Mouse (Mus musculus): ENCODE results near the gene Plch2. TPM values are rescaled to one million over a fixed set of nuclear protein-coding genes. Genes with fewer than 3 reads are reported as not detected.

Plch2 gene
- total RNA-seq, 2 experiments from 2014 or later = 0.38 TPM; not detected in 1

DNA sequence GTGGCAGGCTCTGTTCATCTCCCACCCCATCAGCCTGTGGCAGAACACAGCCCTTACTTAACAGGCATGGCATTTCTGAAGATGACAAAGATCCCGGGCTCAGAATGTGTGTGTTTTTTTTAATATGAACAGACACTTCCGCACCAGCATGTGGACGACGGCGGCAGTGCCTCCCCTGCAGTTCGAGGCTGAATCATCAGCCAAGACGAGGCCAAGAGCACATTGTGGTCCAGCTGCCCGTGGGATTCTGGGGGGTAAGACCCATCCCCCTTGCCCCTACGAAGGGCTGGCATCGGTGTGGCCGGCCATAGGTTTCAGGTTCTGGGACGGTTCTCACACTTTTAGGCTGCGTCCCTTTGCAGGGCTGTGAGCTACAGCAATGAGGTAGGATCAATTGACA, 21.8 kb downstream of the Plch2 start:
- Histone ChIP-seq H3K27ac (no peak overlapping the region), H3K4me3 (no peak overlapping the region)
- intact Hi-C loops (cut with DNase I) = no loop called here
- no peak for TF ChIP-seq CTCF (IDR thresholded peaks at IDR 0.05)
- DNase-seq = no peak

DNA sequence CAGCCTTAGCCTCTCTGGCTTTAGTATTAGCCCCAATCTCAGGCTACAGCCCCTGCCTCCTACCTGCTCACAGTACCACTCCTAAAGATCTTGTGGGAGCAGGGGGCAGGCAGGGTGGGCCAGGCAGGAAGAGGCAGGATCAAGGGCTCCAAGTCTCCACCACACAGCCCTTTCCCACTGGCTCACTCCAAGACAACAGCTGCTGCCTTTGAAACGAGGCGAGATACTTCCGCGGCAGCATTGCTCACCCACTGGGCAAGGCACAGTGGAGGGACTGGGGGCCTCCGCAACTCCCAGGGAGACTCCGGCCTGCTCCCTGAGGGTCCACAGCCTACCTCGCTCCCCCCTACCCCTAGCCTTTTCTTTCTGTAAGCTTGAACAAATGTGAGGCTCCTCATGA, 22.4 kb downstream of the Plch2 start:
- Histone ChIP-seq H3K27ac (no peak overlapping the region), H3K4me3 (no peak overlapping the region)
- TF ChIP-seq CTCF (IDR thresholded peaks at IDR 0.05) = no peak
- intact Hi-C loops (cut with DNase I) = no loop called here
- no peak for DNase-seq

DNA sequence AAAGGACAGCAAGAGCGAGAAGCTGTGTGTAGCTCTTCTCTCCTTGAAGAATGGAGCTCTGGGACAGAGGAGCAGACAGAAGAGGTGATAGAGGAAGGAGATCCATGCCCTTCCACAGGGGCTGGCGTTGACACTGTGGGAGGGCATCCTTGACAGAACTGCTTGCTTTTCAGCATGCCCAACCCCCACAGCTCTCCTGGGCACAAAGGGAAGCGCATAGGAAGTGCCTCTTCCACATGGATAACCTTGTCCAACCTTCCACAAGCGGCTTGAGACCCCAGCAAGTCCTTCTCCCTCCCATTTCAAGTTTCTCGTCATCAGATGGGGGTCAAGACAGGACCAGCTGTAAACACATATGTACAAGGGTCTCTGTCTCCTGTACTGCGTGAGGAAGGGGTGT, 23.5 kb downstream of the Plch2 start:
- DNase-seq = no peak
- H3K4me3 ChIP-seq = no peak overlapping the region
- no peak overlapping the region for H3K27ac ChIP-seq
- intact Hi-C loops (cut with DNase I) = no loop called here
- TF ChIP-seq CTCF (IDR thresholded peaks at IDR 0.05) = no peak

DNA sequence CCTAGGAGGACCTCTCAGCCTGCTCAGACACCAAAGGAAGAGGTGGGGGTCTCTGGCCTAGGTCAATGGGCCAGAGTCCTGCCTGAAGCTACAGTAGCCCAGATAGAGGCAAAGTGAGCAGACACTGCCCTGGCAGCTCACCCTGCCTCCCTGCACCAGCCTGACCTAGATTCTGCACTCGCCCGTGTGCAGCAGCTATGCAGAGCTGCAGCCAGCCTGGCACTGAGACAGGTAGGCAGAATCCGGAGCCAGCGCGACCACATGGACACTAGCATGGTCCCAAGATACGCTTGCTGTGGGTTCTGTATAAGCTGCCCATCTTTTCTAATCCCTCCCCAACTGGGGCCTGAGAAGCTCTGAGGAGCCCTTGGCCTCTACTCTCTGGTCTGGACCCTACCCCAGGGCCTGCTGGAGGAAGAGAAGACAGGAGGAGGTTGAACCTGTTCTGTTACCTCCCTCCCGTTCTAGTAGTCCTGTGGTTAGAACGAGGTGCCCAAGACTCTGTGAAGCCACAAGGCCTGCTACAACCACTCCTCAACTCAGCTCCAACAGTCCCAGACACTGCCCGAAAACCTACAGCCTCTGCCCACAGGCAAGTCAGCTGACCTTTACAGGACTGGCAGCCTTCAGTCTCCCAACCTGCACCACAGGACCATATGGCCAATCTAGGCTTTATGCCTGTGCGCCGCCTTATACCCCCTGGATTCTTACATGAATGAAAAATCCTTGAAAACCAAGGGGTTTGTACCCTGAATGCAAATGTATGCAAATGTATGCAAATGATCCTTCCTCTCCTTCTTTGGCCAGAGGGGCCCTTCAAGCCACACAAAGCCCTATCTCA, 32.2 kb downstream of the Plch2 start:
- intact Hi-C loops (cut with DNase I) = no loop called here

DNA sequence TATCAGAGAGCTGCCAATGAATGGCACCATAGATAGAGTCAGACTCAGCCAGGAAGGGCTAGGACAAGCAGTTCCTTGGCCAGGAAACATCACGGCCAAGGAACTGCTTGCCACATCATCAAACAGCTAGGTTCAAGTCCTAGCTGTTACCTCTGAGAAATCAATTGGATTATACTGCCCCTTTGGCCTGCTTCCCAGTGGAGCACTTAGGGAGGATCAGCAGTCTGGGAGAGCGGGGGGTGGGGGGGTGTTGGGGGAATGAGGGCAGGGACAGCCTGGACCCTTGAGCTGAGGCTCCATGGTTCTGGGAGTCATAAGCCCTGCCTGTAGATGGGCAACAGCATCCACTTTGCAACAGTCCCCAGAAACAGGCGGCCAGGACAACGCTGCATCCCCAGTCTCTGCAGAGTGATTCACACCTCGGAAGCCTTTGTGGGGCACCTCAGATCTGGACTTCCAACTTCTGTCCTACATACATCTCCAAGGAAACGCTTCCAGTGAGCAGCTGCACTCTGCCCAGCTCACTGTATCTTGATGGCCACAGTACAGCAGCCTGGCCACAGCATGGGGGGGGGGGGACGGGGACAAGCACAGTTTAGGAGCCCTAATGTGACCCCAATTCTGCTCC, 34.2 kb downstream of the Plch2 start:
- H3K27ac ChIP-seq = no peak overlapping the region
- intact Hi-C loops (cut with DNase I) = no loop called here
- no peak overlapping the region for H3K4me3 ChIP-seq
- no peak for DNase-seq
- no peak for TF ChIP-seq CTCF (IDR thresholded peaks at IDR 0.05)

More for the DNA sequence above, 32.2 kb downstream of the Plch2 start:
- TF ChIP-seq CTCF (IDR thresholded peaks at IDR 0.05) = no peak
- no peak for DNase-seq
- Histone ChIP-seq H3K27ac (no peak overlapping the region), H3K4me3 (no peak overlapping the region)

DNA sequence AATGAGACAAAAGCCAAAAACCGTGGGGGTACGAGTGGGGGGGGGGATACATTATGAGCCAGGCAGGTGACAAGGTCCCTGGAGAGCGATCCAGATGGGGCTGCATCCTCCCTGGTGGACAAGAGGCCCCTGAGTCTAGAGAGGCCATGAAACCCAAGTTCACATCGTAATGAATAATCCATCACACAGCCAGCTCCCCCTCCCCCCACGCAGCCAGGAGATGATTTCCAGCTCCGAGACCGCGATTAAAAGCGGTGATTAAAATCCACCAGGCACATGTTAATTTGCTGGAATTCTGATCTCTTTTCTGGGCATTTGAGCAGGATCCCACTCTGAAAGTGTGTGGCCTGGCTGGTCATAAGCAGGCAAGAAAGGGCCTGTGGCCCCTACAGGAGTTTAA, 35.8 kb downstream of the Plch2 start:
- no peak overlapping the region for H3K27ac ChIP-seq
- DNase-seq = no peak
- H3K4me3 ChIP-seq = no peak overlapping the region
- intact Hi-C loops (cut with DNase I) = no loop called here
- no peak for TF ChIP-seq CTCF (IDR thresholded peaks at IDR 0.05)

DNA sequence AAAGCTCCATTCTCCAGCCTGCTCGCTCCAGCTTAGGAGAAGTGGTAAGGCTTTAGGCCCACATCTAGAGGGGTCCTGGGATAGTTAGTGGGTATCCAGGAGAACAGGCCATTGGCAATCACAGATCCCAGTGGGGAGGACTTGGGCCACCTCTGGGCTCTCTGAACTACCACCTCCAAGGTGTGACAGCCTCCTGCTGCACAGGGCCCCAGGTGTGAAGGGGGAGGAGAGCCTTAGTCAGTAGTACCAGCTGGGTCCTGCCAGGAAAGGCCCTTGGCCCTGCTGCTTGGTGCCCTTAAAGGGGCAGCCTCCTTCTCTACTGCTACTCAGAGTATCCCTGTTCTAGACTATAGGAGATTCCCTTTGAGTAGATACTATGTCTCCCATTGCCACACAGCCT, 36.4 kb downstream of the Plch2 start:
- Histone ChIP-seq H3K4me3 (no peak overlapping the region), H3K27ac (no peak overlapping the region)
- intact Hi-C loops (cut with DNase I) = no loop called here
- DNase-seq = no peak
- TF ChIP-seq CTCF (IDR thresholded peaks at IDR 0.05) = no peak

DNA sequence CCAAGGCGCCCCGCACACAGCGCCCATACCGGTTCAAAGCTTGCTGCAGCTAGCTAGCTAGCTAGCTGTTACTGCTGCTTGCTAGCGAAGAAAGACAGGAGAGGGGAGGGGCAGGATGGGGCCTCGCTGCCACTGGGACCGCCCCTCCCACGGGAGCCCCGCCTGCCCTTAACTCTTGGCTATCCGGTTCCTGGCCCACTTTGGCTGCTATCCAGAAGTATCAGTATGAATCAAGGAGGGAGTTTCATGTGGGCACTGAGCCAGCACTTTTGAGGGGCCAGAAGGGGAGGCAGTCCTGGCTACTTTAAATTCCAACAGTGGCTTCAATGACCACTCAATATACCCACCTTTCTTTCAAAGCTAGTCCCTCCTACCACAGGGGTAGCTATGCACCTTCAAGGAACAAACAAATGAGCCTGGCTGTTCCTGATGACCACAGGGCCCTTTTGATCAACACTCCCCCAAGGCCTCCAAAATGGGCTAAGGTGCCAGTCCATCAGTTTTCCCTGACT, 37.2 kb downstream of the Plch2 start:
- intact Hi-C loops (cut with DNase I) = no loop called here
- TF ChIP-seq CTCF (IDR thresholded peaks at IDR 0.05) = no peak
- Histone ChIP-seq H3K4me3 (no peak overlapping the region), H3K27ac (no peak overlapping the region)
- DNase-seq = no peak

DNA sequence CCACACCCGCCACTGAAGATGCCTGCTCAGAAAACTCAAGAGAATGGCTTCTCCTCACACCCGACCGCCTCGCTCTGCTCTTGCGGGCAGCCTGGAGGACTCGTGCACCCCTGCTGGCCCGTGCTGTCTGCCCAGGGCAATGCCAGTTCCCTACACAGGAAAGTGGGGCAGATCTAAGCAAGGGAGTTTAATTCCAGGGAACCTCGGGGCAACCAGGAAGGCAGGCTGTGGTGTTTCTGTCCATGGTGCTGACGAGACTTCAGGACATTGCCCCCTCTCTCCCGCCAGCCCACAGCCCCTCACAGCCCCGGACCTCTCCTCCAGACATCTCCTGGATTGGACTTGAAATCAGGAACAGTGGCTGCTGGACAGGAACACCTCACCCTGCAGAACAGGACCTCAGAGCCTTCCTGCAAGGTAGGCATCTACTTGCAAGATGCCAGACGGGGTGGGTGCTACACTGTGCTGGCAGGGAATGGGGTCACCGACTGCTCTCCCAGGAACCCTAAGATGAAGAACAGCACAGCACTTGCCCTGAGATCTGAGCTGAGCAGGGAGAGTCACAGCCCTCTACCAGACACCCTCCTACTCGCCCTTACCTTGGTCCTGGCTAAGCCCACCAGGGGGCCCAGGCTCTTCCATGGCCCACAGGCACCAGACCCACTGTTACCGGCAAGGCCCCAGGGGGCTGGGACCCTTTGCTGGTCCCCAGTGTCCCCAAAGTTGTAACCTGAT, 37.8 kb downstream of the Plch2 start:
- DNase-seq = no peak
- intact Hi-C loops (cut with DNase I) = no loop called here
- no peak overlapping the region for H3K27ac ChIP-seq
- no peak for TF ChIP-seq CTCF (IDR thresholded peaks at IDR 0.05)
- no peak overlapping the region for H3K4me3 ChIP-seq

DNA sequence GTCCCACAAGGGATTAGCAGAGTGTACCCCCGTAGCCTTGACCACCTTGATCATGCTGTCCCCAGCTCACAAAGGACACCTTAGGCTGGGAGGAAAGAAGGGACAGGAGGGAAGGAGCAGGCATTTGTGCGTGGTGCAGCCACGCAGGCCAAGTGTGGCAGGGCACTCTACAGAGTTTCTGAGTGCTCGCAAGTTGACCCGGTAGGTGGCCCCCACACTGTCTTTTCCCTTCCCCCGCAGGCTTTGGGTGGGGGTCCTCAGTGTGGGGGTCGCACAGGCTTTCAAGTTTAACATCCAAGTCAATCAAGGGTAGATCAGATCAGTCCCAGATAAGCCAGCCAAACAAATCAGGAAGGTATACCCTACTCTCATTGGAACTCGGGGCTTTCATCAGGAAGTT, 38.5 kb downstream of the Plch2 start:
- no peak for DNase-seq
- Histone ChIP-seq H3K27ac (no peak overlapping the region), H3K4me3 (no peak overlapping the region)
- intact Hi-C loops (cut with DNase I) = no loop called here
- no peak for TF ChIP-seq CTCF (IDR thresholded peaks at IDR 0.05)

DNA sequence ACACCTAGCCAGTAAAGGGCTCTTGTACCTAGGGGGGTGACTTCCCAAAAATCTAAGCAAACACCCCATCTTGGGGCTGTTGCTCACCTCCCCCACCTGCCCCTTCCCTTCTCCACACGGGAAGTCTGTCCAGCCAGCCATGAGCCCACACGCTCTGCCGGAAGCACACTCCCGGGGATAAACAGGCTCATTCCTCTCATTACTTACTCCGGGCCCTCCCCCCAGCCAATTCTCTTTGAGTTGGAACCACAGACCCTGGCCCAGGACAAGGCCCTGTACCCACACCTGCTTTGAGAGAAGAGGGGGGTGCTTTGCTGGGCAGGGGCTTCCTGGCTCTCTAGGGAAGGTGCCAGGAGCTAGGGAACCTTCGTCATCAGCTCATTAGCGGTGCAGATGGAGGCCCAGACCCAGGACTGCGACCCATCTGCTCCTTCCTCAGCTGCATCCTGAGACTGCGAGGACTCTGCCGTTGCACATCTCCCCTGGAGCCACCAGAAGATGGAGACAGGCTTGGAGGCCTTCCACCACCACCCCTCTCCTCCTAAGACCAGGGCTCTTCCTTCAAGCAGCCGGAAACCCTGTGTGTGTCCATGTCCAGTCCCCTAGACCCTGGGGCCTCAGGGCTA, 39.2 kb downstream of the Plch2 start:
- Histone ChIP-seq H3K27ac (no peak overlapping the region), H3K4me3 (no peak overlapping the region)
- no peak for DNase-seq
- no peak for TF ChIP-seq CTCF (IDR thresholded peaks at IDR 0.05)
- intact Hi-C loops (cut with DNase I) = no loop called here

DNA sequence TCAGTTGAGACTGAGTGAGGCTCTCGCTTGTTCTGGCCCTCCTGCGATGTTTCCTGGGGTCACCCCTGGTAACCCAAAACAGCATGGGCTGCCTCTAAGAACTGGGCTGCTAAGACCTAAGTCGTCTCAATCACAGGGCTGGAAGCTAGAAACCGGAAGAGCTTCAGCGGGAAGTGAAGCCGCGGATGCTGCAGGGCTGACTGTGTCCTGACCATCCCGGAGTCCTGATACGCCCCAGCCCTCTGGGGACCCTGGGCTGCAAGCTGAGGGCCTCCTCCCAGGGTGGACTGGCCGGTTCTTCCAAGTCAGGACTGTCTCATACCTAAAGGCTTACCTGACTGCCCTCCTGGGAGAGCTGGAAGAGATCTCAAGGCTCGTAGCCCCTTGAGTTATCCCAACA, 39.8 kb downstream of the Plch2 start:
- intact Hi-C loops (cut with DNase I) = no loop called here
- Histone ChIP-seq H3K4me3 (no peak overlapping the region), H3K27ac (no peak overlapping the region)
- DNase-seq = no peak
- TF ChIP-seq CTCF (IDR thresholded peaks at IDR 0.05) = no peak

DNA sequence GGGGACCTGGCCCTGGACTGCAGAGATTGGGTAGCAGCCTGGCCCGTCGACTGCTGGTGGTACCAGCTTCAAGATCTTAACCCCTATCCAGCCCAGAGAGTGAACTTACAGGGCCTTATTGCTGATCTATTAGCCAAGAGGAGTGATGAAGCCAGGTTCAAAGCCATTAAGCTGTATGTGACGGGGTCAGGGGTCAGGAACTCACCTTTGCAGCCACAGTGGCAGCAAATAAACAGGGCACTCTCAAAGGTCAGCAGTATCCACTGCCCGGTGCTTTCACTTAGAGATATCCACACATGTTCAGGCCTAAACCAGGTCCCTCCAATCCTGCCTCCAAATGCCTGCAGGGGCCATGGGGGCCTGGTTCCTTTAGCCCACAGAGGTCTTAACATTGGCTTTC, 41.0 kb downstream of the Plch2 start:
- no peak for DNase-seq
- no peak for TF ChIP-seq CTCF (IDR thresholded peaks at IDR 0.05)
- intact Hi-C loops (cut with DNase I) = no loop called here
- H3K27ac ChIP-seq = no peak overlapping the region
- H3K4me3 ChIP-seq = no peak overlapping the region
